Mouse (Mus musculus): ENCODE data around the gene Rims4. TPM values are rescaled to one million over a fixed set of nuclear protein-coding genes. Genes with fewer than 3 reads are reported as not detected.

Gene Rims4
- polyA plus RNA-seq, 1 experiment, result 30.3 TPM

DNA sequence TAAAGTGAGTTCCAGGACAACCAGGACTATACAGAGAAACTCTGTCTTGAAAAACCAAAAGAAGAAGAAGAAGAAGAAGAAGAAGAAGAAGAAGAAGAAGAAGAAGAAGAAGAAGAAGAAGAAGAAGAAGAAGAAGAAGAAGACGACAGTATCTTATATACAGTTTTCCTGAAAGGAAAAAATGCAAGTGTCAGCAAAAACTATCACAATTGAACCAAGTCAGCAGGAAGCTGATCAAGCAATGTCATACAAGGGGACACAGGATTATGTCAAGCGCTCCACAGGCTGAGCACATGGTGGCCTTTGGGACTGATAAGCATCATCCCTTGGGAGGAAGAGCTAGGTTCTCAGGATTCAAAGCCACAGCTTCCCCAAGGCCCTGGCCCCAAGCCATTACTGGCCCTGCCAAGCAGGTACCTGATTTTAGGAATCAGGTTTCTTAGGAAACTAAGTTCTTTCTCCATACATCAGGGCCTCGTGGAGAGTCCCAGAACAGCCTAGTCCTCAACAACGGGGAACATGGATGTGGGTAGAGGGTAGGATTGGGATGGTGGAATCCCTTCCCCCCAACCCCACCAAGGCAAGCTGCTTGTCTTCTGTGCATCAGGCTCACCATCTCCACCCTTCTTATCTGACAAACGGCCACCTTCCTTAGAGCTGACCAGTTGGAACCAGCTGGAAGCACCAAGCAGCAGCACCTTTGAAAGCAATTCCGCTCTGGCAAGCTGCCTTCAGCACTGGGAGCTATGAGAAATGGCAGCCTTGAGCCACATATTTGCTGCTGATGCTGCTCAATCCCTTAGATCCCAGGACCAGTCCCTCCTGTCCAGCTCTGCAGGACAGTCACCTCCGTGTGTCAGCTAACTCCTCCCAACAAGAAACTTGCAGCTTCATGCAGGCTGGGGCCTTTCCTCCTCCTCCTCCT, 24.8 kb downstream of the Rims4 start:
- 64% methylated on average over 7 of the region's 7 CpGs for WGBS
- Histone ChIP-seq H3K4me3 (replicated peaks; ENCODE audit: insufficient read depth, low read depth, low read length) (no peak overlapping the region), H3K27me3 (ENCODE audit: control insufficient read depth, insufficient read depth, low read length) (no peaks in the 10 kb centered on the region), H3K27ac (ENCODE audit: insufficient read depth, low read length) (no peak overlapping the region), H3K4me1 (ENCODE audit: control insufficient read depth, insufficient read depth, low read length) (peaks cover 55% of the 10 kb centered on the region)
- TF ChIP-seq POLR2A (IDR thresholded peaks at IDR 0.05; ENCODE audit: borderline replicate concordance, insufficient read depth, low read length) (no peak), CTCF (IDR thresholded peaks at IDR 0.05; ENCODE audit: borderline replicate concordance, insufficient read depth, low read depth, low read length) (no peak)
- DNase-seq, result peak in 1 of 2 experiments; percentile 37

DNA sequence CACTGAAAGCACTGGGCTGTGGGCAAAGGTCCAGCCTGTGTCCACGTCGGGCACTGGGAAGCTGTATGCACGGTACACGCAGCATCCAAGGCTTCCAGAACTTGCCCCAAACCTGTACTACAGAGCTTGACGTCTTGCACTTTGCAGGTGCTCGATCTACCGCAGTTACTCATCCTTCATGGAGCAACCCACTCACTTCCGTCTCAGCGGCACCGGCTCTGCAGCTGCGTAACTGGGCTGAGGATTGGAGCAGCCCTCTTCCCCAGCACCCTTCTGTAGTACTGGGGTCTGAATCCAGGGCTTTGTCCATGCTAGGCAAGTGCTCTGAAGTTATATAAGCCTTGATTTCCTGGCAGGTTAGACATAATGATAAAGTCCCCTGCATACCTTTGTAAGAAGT, 27.2 kb downstream of the Rims4 start:
- DNase-seq, result no peak
- H3K27ac ChIP-seq (ENCODE audit: insufficient read depth, low read length), result no peak overlapping the region
- TF ChIP-seq POLR2A (IDR thresholded peaks at IDR 0.05; ENCODE audit: borderline replicate concordance, insufficient read depth, low read length) (no peak), CTCF (IDR thresholded peaks at IDR 0.05; ENCODE audit: borderline replicate concordance, insufficient read depth, low read depth, low read length) (no peak)

DNA sequence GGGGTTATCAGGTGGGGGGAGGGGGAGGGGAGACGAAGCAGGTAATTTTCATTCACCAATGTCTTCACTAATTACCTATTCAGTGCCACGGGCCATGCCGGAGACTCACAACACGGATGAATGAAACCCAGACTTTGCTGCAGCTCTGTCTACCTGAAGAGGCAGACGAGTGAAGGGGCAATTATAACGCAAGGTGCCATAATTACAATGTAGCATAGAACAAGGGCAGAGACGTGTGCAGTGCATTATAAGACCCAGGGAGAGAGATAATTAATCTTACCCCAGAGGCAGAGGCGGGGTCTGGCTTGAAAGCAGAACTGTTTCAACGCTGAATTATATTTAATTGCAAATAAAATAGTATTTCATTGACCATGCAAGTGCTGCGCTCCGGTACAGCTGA, 27.9 kb downstream of the Rims4 start:
- H3K4me1 ChIP-seq (ENCODE audit: control insufficient read depth, insufficient read depth, low read length), result peaks cover 39% of the 10 kb centered on the region
- DNase-seq, result no peak
- 84% methylated on average over 11 of the region's 11 CpGs for WGBS
- TF ChIP-seq POLR2A (IDR thresholded peaks at IDR 0.05; ENCODE audit: borderline replicate concordance, insufficient read depth, low read length) (no peak), CTCF (IDR thresholded peaks at IDR 0.05; ENCODE audit: borderline replicate concordance, insufficient read depth, low read depth, low read length) (no peak)
- no peaks in the 10 kb centered on the region for H3K27me3 ChIP-seq (ENCODE audit: control insufficient read depth, insufficient read depth, low read length)
- no peak overlapping the region for H3K4me3 ChIP-seq (replicated peaks; ENCODE audit: insufficient read depth, low read depth, low read length)
- H3K27ac ChIP-seq (ENCODE audit: insufficient read depth, low read length), result no peak overlapping the region

More for the DNA sequence above, 27.2 kb downstream of the Rims4 start:
- 86% methylated on average over 11 of the region's 11 CpGs for WGBS
- no peaks in the 10 kb centered on the region for H3K27me3 ChIP-seq (ENCODE audit: control insufficient read depth, insufficient read depth, low read length)
- H3K4me3 ChIP-seq (replicated peaks; ENCODE audit: insufficient read depth, low read depth, low read length), result no peak overlapping the region
- peaks cover 41% of the 10 kb centered on the region for H3K4me1 ChIP-seq (ENCODE audit: control insufficient read depth, insufficient read depth, low read length)

DNA sequence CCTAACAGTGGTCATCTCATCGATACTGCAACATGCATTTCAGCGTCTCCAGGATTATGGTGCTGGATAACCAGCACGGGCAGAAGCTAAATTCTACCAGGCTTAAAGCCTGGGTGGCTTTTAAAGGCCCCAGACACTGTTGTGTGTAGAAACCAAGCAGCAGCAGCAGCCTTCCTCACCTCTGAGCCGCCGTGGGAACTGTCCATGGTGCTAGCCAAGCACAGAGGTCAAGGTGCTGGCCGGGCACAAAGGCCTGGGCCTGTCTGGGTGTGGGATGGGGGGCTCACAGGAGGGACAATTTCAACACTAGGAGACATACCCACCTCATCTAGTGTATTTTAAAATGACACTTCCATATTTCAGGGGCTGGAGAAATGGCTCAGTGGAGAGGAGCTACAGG, 29.1 kb downstream of the Rims4 start:
- Histone ChIP-seq H3K4me3 (replicated peaks; ENCODE audit: insufficient read depth, low read depth, low read length) (no peak overlapping the region), H3K27me3 (ENCODE audit: control insufficient read depth, insufficient read depth, low read length) (no peaks in the 10 kb centered on the region), H3K27ac (ENCODE audit: insufficient read depth, low read length) (no peak overlapping the region), H3K4me1 (ENCODE audit: control insufficient read depth, insufficient read depth, low read length) (peaks cover 38% of the 10 kb centered on the region)
- WGBS, result 64% methylated on average over 6 of the region's 6 CpGs
- no peak for DNase-seq
- no peak for TF ChIP-seq CTCF (IDR thresholded peaks at IDR 0.05; ENCODE audit: borderline replicate concordance, insufficient read depth, low read depth, low read length)
- TF ChIP-seq POLR2A (IDR thresholded peaks at IDR 0.05; ENCODE audit: borderline replicate concordance, insufficient read depth, low read length), result no peak

DNA sequence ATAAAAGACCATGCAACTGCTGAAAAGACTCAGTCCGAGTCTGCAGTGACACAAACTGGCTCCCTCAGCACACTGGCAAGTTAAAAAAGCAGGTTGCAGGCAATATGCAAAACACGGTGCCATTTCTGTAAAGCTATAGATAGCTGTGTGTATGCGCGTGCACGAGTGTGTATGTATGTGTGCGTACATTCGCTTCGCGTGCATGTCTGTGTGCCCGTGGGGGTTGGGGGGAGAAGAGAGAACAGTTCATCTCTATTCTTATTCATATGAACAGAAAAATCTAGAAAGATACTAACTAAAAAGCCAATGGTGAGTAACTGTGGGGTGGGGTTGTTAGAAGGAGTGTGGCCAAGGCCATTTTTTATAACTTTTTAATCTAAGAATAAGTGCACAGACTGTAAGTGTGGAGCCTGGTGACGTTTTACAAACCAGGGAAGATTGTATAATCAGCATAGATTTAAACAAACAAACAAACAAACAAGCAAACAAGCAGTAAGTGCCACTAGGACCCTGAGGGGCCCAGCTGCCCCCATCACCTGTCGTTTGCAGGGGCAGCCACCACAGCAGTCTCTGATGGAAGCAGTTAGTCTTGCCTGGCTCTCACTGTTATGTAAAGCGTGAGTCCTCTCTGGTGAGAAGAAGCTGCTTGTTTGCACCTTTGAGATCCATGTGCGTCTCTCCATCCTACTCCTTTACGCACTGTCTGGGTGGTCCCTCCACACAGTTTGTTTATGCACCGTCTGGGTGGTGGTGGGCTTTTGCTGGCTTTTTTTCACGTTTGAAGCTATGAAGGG, 35.4 kb downstream of the Rims4 start:
- Histone ChIP-seq H3K27me3 (ENCODE audit: control insufficient read depth, insufficient read depth, low read length) (no peaks in the 10 kb centered on the region), H3K4me3 (replicated peaks; ENCODE audit: insufficient read depth, low read depth, low read length) (no peak overlapping the region), H3K27ac (ENCODE audit: insufficient read depth, low read length) (no peak overlapping the region), H3K4me1 (ENCODE audit: control insufficient read depth, insufficient read depth, low read length) (peaks cover 25% of the 10 kb centered on the region)
- WGBS, result 83% methylated on average over 17 of the region's 17 CpGs
- no peak for TF ChIP-seq POLR2A (IDR thresholded peaks at IDR 0.05; ENCODE audit: borderline replicate concordance, insufficient read depth, low read length)
- TF ChIP-seq CTCF (IDR thresholded peaks at IDR 0.05; ENCODE audit: borderline replicate concordance, insufficient read depth, low read depth, low read length), result no peak
- DNase-seq, result no peak

DNA sequence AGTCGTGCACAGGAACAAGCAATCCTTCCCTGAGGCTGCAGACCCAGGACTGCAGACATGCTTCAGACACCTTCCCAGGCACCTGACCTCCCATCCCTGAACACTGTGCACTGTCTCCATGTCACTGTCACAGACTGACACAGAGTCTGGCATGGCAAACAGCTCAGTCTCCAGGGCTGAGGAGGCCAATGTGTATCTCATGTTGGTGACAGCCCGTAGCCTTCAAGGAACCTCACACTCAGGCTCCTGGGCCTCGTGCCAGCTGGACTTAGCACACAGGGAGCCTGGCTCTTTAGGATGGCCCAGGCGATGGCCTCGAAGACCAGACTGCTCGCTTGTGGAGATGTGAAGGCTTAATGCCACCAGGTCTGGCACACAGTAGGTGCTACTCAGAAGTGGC, 37.6 kb downstream of the Rims4 start:
- DNase-seq, result peak; percentile 78 to 81
- Histone ChIP-seq H3K27me3 (ENCODE audit: control insufficient read depth, insufficient read depth, low read length) (no peaks in the 10 kb centered on the region), H3K27ac (ENCODE audit: insufficient read depth, low read length) (no peak overlapping the region), H3K4me1 (ENCODE audit: control insufficient read depth, insufficient read depth, low read length) (peaks cover 42% of the 10 kb centered on the region), H3K4me3 (replicated peaks; ENCODE audit: insufficient read depth, low read depth, low read length) (no peak overlapping the region)
- TF ChIP-seq POLR2A (IDR thresholded peaks at IDR 0.05; ENCODE audit: borderline replicate concordance, insufficient read depth, low read length), result no peak
- TF ChIP-seq CTCF (IDR thresholded peaks at IDR 0.05; ENCODE audit: borderline replicate concordance, insufficient read depth, low read depth, low read length), result no peak
- WGBS, result 13% methylated on average over 6 of the region's 6 CpGs

DNA sequence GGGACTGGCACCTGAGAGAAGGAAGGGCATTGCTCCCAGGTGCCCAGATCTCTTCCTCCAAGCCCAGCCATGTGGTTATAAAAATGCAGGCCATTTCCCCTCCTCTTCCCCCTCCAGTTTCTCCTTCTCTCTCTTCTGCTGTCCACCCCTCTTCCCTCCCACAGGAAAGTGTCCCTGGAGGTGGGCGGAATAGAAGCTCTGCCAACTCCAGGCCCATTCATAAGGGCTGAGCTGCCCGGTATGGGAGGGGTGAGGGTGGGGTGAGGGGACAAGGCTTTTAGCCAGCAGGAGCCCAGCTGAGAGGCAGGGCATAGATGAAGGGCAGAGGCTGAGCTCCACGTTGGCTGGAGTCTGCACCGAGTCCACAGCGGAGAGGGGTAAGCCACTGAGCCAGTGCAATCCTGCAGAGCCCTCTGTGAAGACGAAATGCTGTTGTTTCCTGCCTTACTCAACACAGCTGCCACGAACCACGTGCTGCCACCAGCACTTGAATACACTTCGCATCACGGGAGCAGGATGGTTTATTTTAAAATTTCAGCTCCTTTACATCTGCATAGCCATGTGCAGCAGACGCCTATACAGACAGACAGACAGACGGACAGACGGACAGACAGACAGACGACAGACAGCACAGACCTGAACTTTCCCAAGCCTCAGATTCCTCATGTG, 41.5 kb downstream of the Rims4 start:
- no peak overlapping the region for H3K27ac ChIP-seq (ENCODE audit: insufficient read depth, low read length)

More for the DNA sequence above, 41.5 kb downstream of the Rims4 start:
- no peak for TF ChIP-seq CTCF (IDR thresholded peaks at IDR 0.05; ENCODE audit: borderline replicate concordance, insufficient read depth, low read depth, low read length)
- TF ChIP-seq POLR2A (IDR thresholded peaks at IDR 0.05; ENCODE audit: borderline replicate concordance, insufficient read depth, low read length), result no peak
- Histone ChIP-seq H3K4me3 (replicated peaks; ENCODE audit: insufficient read depth, low read depth, low read length) (no peak overlapping the region), H3K27me3 (ENCODE audit: control insufficient read depth, insufficient read depth, low read length) (no peaks in the 10 kb centered on the region), H3K4me1 (ENCODE audit: control insufficient read depth, insufficient read depth, low read length) (peaks cover 42% of the 10 kb centered on the region)
- DNase-seq, result no peak
- WGBS, result 48% methylated on average over 14 of the region's 14 CpGs

Measured in cerebellum, adult 2 months (tissue).